Mouse (Mus musculus) adrenal gland (tissue): Measurements from ENCODE around the gene Wdr82.

Source experiments
- intact Hi-C: fragments of 180-260 bp; cut with DNase I; formaldehyde crosslinking; loops from one replicate; pipeline ENCODE4 v1.15.1; 2025
- long read RNA-seq, 2 experiments: library from polyadenylated mRNA; unstranded; transcript quantifications; one replicate each; pipeline ENCODE4 v2.0.0; 2020; ENCODE audit warnings: borderline replicate concordance in 1 of 2; ENCODE audit not compliant: insufficient replicate concordance in 1 of 2

Gene Wdr82
- long read RNA-seq, experiment 1, partial matches to known transcripts = 1 of 12 reads
- long read RNA-seq, experiment 1, other reads (novel, unspliced or antisense) = 8 of 12 reads
- long read RNA-seq, experiment 2, partial matches to known transcripts = 0 of 9 reads
- long read RNA-seq, experiment 2, other reads (novel, unspliced or antisense) = 7 of 9 reads

GRCm38 (mm10) chr9:106170556-106171345 lies at the start of gene Wdr82:
TSS of gene Wdr82 (plus strand) at chr9:106170928.
- intact Hi-C loops = loop anchor here (5.0 kb wide), 1 partner anchor 42 kb away; no protein-coding TSS in a partner anchor

DNA sequence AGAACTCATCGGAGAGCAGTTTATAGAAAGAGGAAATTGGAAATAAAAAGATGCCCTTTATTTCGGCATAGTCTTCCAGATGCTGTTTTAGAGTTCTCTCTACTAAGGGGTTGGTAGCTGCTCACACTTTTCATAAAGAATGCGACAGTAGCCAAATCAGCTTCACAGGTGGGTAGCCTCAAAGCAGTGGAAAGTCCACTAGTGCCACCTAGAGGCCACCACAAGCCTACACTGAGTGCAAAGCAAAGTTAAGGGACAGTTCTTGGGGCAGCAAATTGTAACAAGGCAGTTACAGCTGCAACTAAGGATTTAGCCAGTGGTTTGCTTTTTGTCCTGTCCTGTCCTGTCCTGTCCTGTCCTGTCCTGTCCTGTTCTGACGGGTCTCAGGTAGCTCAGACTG lies 47.1 kb upstream of the Wdr82 start:
- intact Hi-C loops = no loop called here

DNA sequence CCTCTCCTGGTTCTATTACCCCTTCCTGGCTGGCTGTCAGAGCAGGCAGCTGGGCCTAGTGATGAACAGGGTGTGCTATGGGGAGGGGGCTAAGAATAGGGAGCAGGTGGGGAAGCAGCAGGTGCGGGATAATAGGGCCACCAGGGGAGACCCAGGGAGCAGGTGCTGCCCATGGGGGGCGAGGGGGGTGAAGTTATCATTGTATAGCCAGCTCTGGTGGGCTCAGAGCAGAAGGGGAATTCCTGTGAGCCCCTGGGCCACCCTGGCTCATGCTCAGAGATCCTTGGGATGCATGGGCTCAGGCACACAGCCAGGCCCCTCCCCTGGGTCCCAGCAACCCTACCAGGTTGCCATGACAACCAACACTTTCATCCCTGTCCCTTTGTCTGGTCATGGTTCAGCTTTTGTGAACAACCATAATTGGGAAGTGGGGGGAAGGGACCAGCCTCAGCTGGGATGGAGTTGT lies 43.9 kb upstream of the Wdr82 start:
- intact Hi-C loops = no loop called here

DNA sequence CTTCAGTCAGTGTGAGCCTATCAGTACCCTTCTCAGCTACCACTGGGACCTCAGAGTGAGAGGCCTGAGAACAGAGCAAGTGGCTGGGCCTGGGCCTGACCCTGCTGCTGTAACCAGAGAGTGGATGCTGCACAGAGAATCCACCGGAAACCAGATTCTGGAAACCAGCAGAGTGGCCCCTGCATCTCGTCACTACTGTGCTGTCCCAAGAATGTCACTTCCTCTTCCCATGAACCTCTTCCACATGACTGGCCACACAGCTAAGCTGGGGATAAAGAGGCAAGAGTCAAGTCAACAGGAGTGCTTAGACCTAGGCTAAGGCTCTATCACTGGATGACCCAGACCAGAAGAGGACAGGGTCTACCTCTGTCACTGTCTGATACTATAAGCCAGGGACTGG lies 41.7 kb upstream of the Wdr82 start:
- intact Hi-C loops = no loop called here

GRCm38 (mm10) chr9:106130250-106130649 lies 40.5 kb upstream of the Wdr82 start:
- intact Hi-C loops = no loop called here

DNA sequence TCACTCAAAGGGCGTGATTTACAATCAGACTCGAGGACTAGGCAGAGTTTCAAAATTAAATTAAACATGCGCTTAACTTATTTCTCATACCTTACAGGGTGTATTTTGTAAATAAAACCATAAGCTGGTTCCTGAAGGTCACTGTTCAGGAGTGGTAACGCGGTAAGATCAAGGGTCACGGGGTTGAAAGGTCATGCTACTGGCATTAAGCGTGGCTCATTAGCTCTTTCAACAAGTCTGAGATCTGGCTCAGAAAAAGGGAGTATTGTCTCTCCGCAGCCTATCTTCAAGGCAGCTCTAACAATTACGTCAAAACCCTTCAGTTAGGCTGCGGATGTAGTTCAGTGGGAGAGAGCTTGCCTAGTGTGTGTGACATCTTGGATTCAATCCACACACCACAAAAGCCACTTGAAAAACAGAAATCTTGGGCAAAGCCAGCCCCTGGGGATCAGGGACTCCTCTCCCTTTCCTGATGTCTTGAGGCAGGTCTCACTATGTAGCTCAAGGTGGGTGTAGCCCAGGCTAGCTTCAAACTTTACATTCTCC lies 33.0 kb upstream of the Wdr82 start:
- intact Hi-C loops = no loop called here

DNA sequence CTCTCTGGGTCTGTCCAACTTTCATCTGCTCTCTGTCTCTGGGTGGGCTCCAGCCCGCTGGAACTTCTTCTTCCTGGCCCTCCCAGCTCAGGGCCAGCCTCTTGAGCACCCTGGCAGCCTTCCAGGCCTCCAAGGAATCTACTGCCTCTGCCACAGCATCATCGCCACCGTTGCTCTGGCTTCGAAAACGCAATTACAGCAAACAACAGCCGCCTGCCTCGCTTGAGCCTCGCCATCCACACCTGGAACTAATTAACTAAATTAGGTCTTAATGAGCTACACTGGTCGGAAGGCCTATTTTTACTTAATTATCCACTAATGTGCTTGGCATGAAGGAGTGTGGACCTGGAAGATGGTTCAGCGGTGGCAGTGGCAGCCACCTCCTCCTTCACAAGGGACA lies 31.0 kb upstream of the Wdr82 start:
- intact Hi-C loops = no loop called here

- intact Hi-C loops = no loop called here
Observed at GRCm38 (mm10) chr9:106141955-106142354, 28.8 kb upstream of the Wdr82 start.

DNA sequence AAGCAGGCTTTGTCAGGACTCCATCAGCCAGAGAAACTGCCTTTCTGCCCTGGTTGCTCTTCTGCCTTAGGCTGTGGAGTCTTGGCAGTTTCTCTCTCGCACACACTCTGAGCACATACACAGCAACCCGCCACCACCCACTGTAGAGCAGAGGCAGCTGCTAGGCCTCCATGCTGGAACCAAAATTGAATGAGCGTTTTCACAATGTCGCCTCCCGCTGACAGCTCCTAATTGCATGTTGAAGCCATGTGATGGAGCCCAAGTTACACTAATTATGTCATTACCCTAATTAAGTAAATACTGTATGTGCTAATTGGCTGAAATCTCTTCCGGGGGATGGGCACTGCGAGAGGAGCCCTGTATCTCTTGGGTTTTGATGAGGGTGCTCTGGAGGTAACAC lies 26.6 kb upstream of the Wdr82 start:
- intact Hi-C loops = no loop called here

DNA sequence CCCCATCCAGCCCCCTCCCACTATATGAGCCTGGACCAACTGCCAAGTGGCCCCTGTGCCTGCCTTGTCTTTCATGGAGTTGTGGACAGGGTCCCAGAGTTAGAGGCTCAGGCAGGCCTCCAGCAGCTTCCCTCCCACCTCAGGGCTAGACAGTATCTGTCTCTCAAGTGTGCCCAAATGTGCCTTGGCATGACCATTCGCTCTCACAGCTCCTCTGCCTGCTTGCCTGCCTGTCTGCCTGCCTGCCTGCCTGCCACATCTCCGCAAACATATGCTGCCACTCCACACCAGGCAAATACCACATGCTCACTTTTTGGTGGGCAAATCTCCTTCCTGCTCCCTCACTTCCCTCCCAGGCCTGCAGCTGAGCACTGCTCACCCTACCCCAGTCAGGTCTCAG lies 25.1 kb upstream of the Wdr82 start:
- intact Hi-C loops = no loop called here

DNA sequence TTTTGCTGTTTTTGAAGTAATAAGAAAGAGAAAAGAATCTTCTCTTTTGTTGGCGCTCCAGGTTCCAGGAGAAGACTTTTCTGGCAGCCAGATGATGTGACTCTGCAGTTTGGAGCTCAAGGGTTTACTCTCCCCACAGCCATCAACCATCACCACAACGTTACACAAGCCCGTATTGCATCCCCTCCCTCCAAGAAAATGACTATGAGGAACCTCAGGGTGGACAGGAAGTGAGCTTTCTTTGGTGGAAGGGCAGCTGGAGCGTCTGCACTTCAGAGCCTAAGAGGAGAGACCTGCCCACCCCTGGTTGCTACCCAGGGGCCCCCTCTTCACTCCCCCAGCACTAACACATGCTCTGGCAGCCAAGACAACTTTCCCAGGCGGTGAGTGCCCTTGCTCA lies 23.4 kb upstream of the Wdr82 start:
- intact Hi-C loops = no loop called here

- intact Hi-C loops = no loop called here
Observed at GRCm38 (mm10) chr9:106147851-106148431, 22.8 kb upstream of the Wdr82 start.

- intact Hi-C loops = no loop called here
Observed at GRCm38 (mm10) chr9:106148541-106149398, 22.0 kb upstream of the Wdr82 start.

DNA sequence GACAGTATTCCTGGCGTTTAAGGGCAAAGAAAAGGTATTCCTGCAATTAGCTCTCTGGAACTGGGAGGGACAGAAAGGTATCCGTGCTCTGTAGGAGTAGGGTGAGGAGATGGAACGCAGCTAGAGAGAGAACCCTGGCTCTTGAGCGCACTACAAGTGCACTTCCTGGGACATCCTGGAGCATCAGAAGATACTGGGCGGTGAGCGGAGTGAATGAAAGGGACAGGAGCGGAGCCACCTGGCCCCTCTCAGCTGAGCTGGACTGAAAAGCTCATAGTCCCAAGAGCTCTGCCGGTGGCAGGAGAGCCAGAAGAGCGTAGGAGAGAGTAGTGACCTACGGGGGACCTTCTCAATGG lies 21.4 kb upstream of the Wdr82 start:
- intact Hi-C loops = no loop called here

GRCm38 (mm10) chr9:106154106-106154505 lies 16.6 kb upstream of the Wdr82 start:
- intact Hi-C loops = loop anchor here (5.0 kb wide), 1 partner anchor 72 kb away; no protein-coding TSS in a partner anchor

DNA sequence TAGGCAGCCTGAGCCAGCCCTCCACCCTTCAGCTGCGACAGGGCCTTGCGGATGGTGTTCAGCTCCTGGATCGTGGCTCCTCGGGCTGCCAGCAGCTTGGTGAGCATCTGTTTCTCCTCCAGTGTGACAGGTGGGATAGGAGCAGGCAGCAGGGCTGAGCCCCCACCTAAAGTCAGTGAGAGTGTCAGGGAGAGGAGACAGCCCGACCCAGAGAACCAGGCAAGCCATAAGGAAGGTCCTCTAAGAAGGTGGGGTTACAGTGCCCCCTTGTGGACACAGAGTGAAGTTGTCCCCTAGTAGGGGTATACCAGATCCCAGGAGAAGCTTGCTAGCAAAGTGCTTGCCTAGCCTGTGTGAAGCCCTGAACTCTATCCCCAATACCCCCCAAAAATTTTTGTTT lies 14.3 kb upstream of the Wdr82 start:
- intact Hi-C loops = no loop called here

DNA sequence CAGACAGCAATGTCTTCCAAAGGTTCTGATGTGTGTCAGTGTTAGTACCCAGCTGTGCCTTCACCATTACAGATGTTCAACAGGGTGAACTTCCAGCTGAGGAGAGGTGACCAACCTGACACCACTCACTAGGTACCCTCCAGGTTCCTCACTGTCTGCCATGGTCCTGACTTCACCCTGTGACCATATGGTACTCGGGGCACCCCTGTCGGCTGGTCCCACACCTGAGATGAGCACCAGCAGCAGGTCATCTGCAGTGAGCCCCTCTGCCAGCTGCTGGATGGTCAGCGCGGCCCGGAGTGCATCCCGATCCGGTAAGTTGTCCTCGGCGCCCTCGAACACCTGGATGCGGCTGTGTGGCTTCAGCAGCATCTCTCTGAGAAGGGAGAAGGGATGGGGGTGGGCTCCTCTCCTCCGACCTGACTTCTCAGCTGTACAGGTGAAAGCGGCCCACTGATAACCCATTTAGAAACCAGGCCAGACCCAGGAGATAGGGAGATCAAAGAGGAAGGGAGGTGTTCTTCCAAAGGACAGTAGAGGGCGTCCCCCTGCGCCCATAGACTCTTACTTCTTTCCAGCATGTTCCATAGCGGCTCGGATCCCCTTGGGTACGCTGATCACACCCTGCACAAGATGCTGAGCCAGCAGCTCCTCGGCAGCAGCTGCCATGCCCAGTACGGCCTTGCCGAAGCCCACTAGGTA lies 13.7 kb upstream of the Wdr82 start:
- intact Hi-C loops = no loop called here

- intact Hi-C loops = no loop called here
Observed at GRCm38 (mm10) chr9:106157623-106157925, 13.2 kb upstream of the Wdr82 start.

DNA sequence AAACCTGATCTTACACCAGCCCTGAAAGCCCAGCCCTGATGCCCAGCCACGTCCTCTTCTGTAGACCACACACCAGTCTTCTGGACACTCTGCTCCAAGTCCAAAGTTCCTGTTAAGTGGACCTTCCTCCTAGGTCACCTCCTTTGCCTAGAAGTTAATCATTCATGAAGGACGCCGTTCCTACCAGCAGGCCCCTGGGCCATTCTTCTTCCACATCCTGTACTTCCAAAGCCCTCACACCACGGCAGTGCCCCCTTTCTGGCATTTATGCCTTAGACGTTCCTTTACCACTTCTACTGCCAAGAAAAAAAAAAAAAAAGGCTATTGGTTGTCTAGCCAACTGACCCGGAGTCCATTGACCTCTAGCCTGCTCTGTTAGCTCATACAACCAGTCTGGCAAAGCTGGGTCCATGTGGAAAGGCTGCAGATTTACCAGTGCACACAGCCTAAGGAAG lies 12.7 kb upstream of the Wdr82 start, which contains the start of gene Glyctk:
Glyctk (minus strand) TSS at position 102 of the 455 bp plus-strand sequence.
- intact Hi-C loops = no loop called here

DNA sequence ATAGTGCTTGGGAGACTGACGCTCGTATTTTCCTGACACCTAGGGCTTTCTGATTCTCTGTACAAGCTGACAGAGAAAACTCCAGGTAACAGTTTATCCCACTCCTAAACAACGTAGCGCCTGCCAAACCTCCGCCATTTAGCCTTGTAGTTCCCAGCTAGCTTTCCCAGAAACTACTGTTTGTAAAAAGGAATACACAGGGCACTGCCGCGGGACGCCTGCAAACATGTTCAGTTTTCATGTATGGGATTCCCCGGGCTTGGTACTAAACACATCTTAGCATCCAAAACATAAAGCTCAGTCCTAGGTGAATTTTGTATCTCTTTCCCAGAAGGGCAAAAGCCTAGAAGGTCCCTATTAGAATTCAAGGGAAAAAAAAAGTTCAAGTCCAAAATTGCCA lies 11.5 kb upstream of the Wdr82 start:
- intact Hi-C loops = no loop called here
